Mouse (Mus musculus): ENCODE data around the gene 5530401A14Rik.

The 5530401A14Rik gene

DNA sequence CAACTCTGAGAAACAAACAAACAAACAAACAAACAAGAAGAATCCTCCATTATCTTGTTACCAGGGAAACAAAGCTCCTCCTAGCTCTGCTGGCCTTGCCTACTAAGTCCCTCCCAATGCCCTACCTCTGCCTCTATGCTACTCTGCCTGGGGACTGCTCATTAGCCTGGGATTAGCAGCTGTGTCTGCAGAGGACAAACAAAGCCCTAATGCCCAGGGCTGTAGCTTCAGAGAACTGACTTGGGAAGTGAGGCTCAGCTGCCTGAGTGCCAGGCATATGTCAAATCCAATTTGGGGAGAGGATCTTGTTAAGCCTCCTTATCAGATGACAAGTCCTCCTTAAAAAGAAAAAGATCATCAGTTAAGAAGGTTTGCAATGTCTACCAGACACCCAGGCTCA is 65.9 kb downstream of the 5530401A14Rik start:
- DNase-seq (ENCODE audit: low read depth, low spot score) = no peak

DNA sequence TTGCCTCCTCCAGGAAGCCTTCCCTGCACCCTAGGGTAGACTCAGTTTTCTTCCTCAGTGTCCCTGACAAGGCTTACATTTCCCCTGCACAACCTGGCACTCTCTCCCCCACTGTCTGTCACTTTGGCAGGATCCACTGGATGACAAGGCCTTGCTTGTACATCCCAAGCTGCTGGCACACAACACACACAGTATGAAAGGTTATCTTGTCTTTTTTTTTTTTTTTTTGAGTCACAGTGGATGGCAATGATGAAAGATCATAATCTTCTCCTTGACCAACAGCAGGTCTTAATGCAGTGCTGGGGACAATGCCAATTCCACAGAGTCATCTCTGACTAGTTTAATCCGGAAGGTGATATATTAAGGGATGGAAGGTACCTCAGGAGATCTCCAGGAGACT is 77.0 kb downstream of the 5530401A14Rik start:
- DNase-seq (ENCODE audit: low read depth, low spot score) = no peak

DNA sequence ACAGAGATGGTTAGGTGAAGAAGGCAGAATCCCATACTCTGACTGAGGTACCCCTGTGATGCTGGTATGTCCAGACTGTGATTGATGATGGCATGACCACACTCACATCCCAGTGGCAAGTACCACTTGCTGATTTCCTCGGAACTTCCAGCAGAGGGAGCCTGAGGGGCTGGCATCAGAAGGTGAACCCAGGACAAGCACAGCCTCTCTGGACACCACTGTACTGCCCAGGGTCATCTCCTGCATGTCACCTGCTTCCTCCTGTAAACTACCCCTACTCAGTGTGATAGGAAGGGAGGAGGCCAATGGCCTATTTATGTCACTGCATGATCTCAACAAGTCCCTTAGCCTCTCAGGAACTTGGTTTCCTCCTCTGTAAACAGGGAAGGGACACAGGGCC is 80.5 kb downstream of the 5530401A14Rik start:
- peak; percentile 13 for DNase-seq (ENCODE audit: low read depth, low spot score)

DNA sequence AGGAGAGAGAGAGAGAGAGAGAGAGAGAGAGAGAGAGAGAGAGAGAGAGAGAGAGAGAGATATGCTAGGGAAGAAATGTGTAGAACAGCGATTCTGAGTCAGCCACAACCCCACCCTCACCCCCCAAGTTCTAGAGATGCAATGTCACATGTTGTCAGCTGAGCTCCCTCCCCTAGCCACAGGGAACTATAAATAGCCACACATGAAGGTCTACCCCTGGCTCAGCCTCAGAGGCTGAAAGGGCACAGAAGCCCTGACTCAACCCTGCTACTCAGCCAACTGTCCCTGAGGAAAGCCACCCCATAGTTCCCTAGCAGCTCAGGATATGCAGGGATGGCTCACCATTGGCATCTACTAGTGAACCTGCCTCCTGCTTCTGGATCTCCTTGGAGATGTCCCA is 81.7 kb downstream of the 5530401A14Rik start:
- DNase-seq (ENCODE audit: low read depth, low spot score) = no peak

All from R1 (cell line).